Mouse (Mus musculus) B cell, adult 67 days (primary cell): ENCODE measurements around the gene 9630041A04Rik. TPM values are rescaled to one million over a fixed set of nuclear protein-coding genes. Genes with fewer than 3 reads are reported as not detected.

Experiments used
- total RNA-seq, 2 experiments: library from RNA; stranded (reverse); gene quantifications; 4 replicates each; pipeline ENCODE4 v1.2.4; 2023

Gene 9630041A04Rik
- not detected for total RNA-seq

DNA sequence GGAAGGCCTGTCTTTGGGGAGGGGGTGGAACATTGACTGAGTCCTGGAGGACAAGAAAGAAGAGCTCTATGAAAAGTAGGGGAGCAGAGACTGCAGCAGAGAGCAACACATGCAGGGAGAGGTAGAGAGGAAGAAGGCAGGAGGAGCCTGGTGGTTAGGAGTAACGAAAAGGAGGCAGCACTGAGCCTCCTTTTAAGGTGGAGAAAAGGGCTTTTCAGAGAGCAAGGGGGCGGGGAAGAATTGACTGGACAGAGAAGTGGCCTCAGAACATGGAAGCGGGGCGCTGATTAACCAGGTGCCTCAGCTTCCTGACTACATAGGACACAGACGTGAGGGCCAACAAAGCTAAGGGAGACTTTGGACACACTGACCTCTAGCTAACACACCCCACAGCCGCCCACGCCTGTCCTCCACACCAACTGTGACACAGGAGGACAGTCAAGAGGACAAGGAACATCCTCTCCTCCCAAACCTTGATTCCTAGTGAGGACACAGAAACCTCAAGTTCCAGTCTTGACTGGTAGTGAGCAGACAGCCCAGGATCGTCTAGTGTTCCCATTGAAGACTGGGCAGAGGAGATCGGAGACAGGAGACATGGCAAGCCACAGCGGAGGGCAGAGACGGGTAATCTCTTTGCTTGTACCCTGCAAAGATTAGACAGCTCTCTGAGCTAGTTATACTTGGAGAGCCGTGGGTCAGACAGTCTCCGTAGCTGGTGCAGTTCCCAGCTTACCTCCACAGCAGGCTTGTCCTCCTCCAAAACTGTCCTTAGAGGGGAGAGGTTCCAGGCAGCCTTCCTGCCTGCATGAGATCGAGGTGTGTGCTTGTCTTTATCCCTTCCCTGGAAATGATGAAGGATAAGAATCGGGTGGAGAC, at the start of gene 9630041A04Rik:
TSS of gene 9630041A04Rik (plus strand) at position 246 of the 876 bp plus-strand sequence.

